Mouse (Mus musculus): ENCODE results near the gene Rnf31.

DNA sequence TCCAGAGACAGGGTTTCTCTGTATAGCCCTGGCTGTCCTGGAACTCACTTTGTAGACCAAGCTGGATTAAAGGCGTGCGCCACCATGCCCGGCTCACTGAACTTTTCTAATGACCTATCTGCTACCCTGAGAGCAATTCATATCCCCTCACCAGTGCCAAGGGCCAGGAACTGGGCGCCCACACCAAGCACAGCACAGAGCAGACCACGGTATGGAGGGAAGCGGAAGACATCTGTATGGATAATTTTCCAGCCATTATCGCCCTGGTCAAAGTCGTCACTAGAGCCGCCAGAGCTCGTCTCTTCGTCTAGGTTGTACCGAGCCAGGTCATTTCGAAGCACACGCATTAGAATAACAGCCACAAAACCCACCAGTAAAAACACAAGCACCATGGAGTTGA lies 49.3 kb downstream of the Rnf31 start:
- TF ChIP-seq CTCF (IDR thresholded peaks at IDR 0.05; ENCODE audit: low read depth, low read length) (no peak), POLR2AphosphoS5 (IDR thresholded peaks at IDR 0.05; ENCODE audit: insufficient replicate concordance, low read depth, low read length) (no peak), GATA1 (IDR thresholded peaks at IDR 0.05; ENCODE audit: borderline replicate concordance, low read length) (no peak)

Measured in G1E (cell line).